Mouse (Mus musculus): Measurements from ENCODE around the gene Hyal2. TPM values are rescaled to one million over a fixed set of nuclear protein-coding genes. Genes with fewer than 3 reads are reported as not detected.

The Hyal2 gene
- total RNA-seq, 2 experiments from 2014 or later: 11.1 to 12.7 TPM

Other genes with a start within 250 kb of the Hyal2 start
- 10 to 100 TPM; 13.3 to 18.0 TPM for gene Hemk1, start 229.6 kb upstream of the Hyal2 start, total RNA-seq (2021)
- gene 6430571L13Rik, start 227.3 kb upstream of the Hyal2 start, total RNA-seq (2021): 1 to 10 TPM; 4.6 to 5.0 TPM
- 10 to 100 TPM; 23.0 to 38.4 TPM for gene Cacna2d2, start 168.3 kb upstream of the Hyal2 start, total RNA-seq (2021)
- gene Tmem115, start 34.0 kb upstream of the Hyal2 start, total RNA-seq (2021): 10 to 100 TPM; 34.7 to 39.6 TPM
- gene Cyb561d2, start 25.8 kb upstream of the Hyal2 start, total RNA-seq (2021): 10 to 100 TPM; 16.9 to 17.0 TPM
- gene Nprl2, start 25.7 kb upstream of the Hyal2 start, total RNA-seq (2021): 10 to 100 TPM; 38.9 to 46.2 TPM
- gene Zmynd10, start 20.6 kb upstream of the Hyal2 start, total RNA-seq (2021): 1 to 10 TPM; 3.4 to 4.3 TPM
- 10 to 100 TPM; 16.7 to 19.0 TPM for gene Rassf1, start 16.4 kb upstream of the Hyal2 start, total RNA-seq (2021)
- 100 to 1,000 TPM in 1 of 2 experiments, 10 to 100 TPM in 1; 91.3 to 106 TPM for gene Tusc2, start 4.7 kb upstream of the Hyal2 start, total RNA-seq (2021)
- 1 to 10 TPM; 4.4 to 6.8 TPM for gene Hyal1, start 9.0 kb downstream of the Hyal2 start, total RNA-seq (2021)
- gene Naa80, start 10.9 kb downstream of the Hyal2 start, total RNA-seq (2021): 10 to 100 TPM; 10.3 to 11.5 TPM
- 1 to 10 TPM in 1 of 2 experiments, under 1 TPM in 1; 0.79 to 1.9 TPM for gene Hyal3, start 12.9 kb downstream of the Hyal2 start, total RNA-seq (2021)
- 10 to 100 TPM; 11.1 to 13.8 TPM for gene Ifrd2, start 19.7 kb downstream of the Hyal2 start, total RNA-seq (2021)
- gene Sema3b, start 41.3 kb downstream of the Hyal2 start, total RNA-seq (2021): 1 to 10 TPM; 2.6 to 3.1 TPM
- gene Gnai2, start 67.4 kb downstream of the Hyal2 start, total RNA-seq (2021): 100 to 1,000 TPM; 215 to 221 TPM
- 10 to 100 TPM; 66.3 to 66.8 TPM for gene Slc38a3, start 101.6 kb downstream of the Hyal2 start, total RNA-seq (2021)
- gene Gnat1, start 111.8 kb downstream of the Hyal2 start, total RNA-seq (2021): 1 to 10 TPM in 1 of 2 experiments, under 1 TPM in 1; 0.41 to 1.2 TPM
- 10 to 100 TPM; 16.6 to 17.2 TPM for gene Sema3f, start 142.5 kb downstream of the Hyal2 start, total RNA-seq (2021)
- gene Rbm5, start 203.1 kb downstream of the Hyal2 start, total RNA-seq (2021): 100 to 1,000 TPM; 109 to 159 TPM